Mouse (Mus musculus): ENCODE results near the gene Rhoq.

- no peak for TF ChIP-seq POLR2A (IDR thresholded peaks at IDR 0.05; ENCODE audit: borderline replicate concordance, control insufficient read depth, low read depth, low read length)
- TF ChIP-seq CTCF (IDR thresholded peaks at IDR 0.05; ENCODE audit: control insufficient read depth, insufficient read depth, low read length), result no peak
These were observed 14.8 kb upstream of the Rhoq start, which contains the start of gene Atp6v1e2 for GRCm38 (mm10) chr17:86947840-86948796.
